In genomic region chr8:66861589-66862500, GRCm38 (mm10) we compare ENCODE assay signal across 8 mouse cellular contexts. TPM values are rescaled to one million over a fixed set of nuclear protein-coding genes. Genes with fewer than 3 reads are reported as not detected.
DNase-seq lines count a peak whose midpoint lies in the region; ATAC-seq and TF ChIP-seq lines count a peak whose summit lies in the region.

No protein-coding gene starts in this region.

- H3K4me3 ChIP-seq in lung, embryonic 14.5 days (ENCODE audit: low read depth, low read length) = peak overlapping the region; percentile 74
- peak overlapping the region; percentile 80 for H3K4me3 ChIP-seq in hindbrain, embryonic 10.5 days
- H3K4me3 ChIP-seq in midbrain, embryonic 10.5 days = peak overlapping the region; percentile 84

- H3K9me3 ChIP-seq in lung, embryonic 14.5 days (ENCODE audit: low read depth, low read length) = no peaks in the 10 kb centered on the region
- H3K9me3 ChIP-seq in hindbrain, embryonic 10.5 days = no peaks in the 10 kb centered on the region
- H3K9me3 ChIP-seq in midbrain, embryonic 10.5 days (replicated peaks) = no peaks in the 10 kb centered on the region

- 49% methylated on average over 5 of the region's 5 CpGs for WGBS in lung, embryonic 14.5 days
- WGBS in hindbrain, embryonic 10.5 days = 54% methylated on average over 5 of the region's 5 CpGs
- 60% methylated on average over 5 of the region's 5 CpGs for WGBS in midbrain, embryonic 10.5 days

- H3K36me3 ChIP-seq in lung, embryonic 14.5 days (ENCODE audit: insufficient read depth) = no peaks in the 10 kb centered on the region
- H3K36me3 ChIP-seq in hindbrain, embryonic 10.5 days = peaks cover 28% of the 10 kb centered on the region
- peaks cover 36% of the 10 kb centered on the region for H3K36me3 ChIP-seq in midbrain, embryonic 10.5 days

- DNase-seq in lung, embryonic 14.5 days = peak; percentile 7
- DNase-seq in lung, postnatal 14 days = no peak
- DNase-seq in c-Kit-positive CD71-positive TER-119-negative erythroid progenitor cells, embryonic 14.5 days (ENCODE audit: low read depth) = peak; percentile 42
- no peak for DNase-seq in hindbrain, embryonic 10.5 days (ENCODE audit: low spot score)
- DNase-seq in midbrain, embryonic 10.5 days (ENCODE audit: low spot score) = no peak
- no peak for DNase-seq in spleen, adult 12 weeks (ENCODE audit: low spot score)
- no peak for DNase-seq in embryo, embryonic 11 days
- no peak for DNase-seq in kidney, adult 9 months

- no peak for ATAC-seq in lung, embryonic 14.5 days (ENCODE audit: insufficient read depth)

- peak overlapping the region; percentile 73 for H3K4me2 ChIP-seq in lung, embryonic 14.5 days

- H3K9ac ChIP-seq in lung, embryonic 14.5 days = peak overlapping the region; percentile 80

- H3K4me1 ChIP-seq in lung, embryonic 14.5 days (ENCODE audit: insufficient read depth) = 0 out of 2 replicates have a peak, but pooled peaks cover 11% of the 10 kb centered on the region
- H3K4me1 ChIP-seq in hindbrain, embryonic 10.5 days (replicated peaks) = peaks cover 20% of the 10 kb centered on the region
- H3K4me1 ChIP-seq in midbrain, embryonic 10.5 days = peaks cover 28% of the 10 kb centered on the region

- no peaks in the 10 kb centered on the region for H3K27me3 ChIP-seq in lung, embryonic 14.5 days (ENCODE audit: insufficient read depth, low read length)
- no peaks in the 10 kb centered on the region for H3K27me3 ChIP-seq in hindbrain, embryonic 10.5 days (ENCODE audit: insufficient read depth, poor library complexity, severe bottlenecking)
- H3K27me3 ChIP-seq in midbrain, embryonic 10.5 days (ENCODE audit: low read depth, poor library complexity, severe bottlenecking) = no peaks in the 10 kb centered on the region

- no peak overlapping the region for H3K27ac ChIP-seq in lung, embryonic 14.5 days (ENCODE audit: low read depth)
- H3K27ac ChIP-seq in hindbrain, embryonic 10.5 days = no peak overlapping the region
- H3K27ac ChIP-seq in midbrain, embryonic 10.5 days (replicated peaks) = no peak overlapping the region

- no peak for TF ChIP-seq CTCF in lung, embryonic 14.5 days (IDR thresholded peaks at IDR 0.05; ENCODE audit: low read depth)

RNA-seq across cellular contexts. Expression of gene Naf1, which starts 1.8 kb away (rescaled TPM):
- polyA plus RNA-seq in lung, embryonic 14.5 days (2014; fragmentation: Nextera tagmentation; extraction: Ambion mirVana) = 5.6 and 6.1 TPM in 2 replicates
- polyA plus RNA-seq in hindbrain, embryonic 10.5 days (2016; fragmentation: Nextera tagmentation; extraction: Ambion mirVana) = 2.5 and 3.8 TPM in 2 replicates
- polyA plus RNA-seq in midbrain, embryonic 10.5 days (2016; fragmentation: Nextera tagmentation; extraction: Ambion mirVana) = 2.8 and 3.1 TPM in 2 replicates

Comparison
In these comparisons a context has a peak if more than half of its experiments do, and no peak if none do; other contexts are left out.
1. DNase-seq: peak in lung, embryonic 14.5 days (single experiment) and c-Kit-positive CD71-positive TER-119-negative erythroid progenitor cells, embryonic 14.5 days (single experiment); none in lung, postnatal 14 days (single experiment), hindbrain, embryonic 10.5 days (single experiment), midbrain, embryonic 10.5 days (single experiment), spleen, adult 12 weeks (single experiment), embryo, embryonic 11 days (single experiment) and kidney, adult 9 months (single experiment).
2. Peak in every context shown above with its lines, with median percentiles within 50 percentile points of each other: H3K4me3 ChIP-seq.